Mouse (Mus musculus) myocyte (in vitro differentiated cells): ENCODE results near the gene Mlf2. TPM values are rescaled to one million over a fixed set of nuclear protein-coding genes. Genes with fewer than 3 reads are reported as not detected.

Experiments
- H3K27me3 ChIP-seq: one replicate; pipeline ENCODE4 v1.6.1; 2011; ENCODE audit not compliant: control insufficient read depth, insufficient read depth, insufficient read length
- H3K36me3 ChIP-seq: one replicate; pipeline ENCODE4 v1.6.1; 2011; ENCODE audit not compliant: control insufficient read depth, insufficient read depth
- H3K4me2 ChIP-seq: one replicate; pipeline ENCODE4 v1.6.1; 2011; ENCODE audit warnings: low read depth, control low read depth
- H3K4me3 ChIP-seq: one replicate; pipeline ENCODE4 v1.5.1; 2011; ENCODE audit warnings: mild to moderate bottlenecking, control low read depth, moderate library complexity
- H3K79me2 ChIP-seq: one replicate; pipeline ENCODE4 v1.6.1; 2011; ENCODE audit not compliant: control insufficient read depth, insufficient read depth
- H3ac ChIP-seq: one replicate; pipeline ENCODE4 v1.6.1; 2011; ENCODE audit not compliant: control insufficient read depth, insufficient read length
- CEBPB ChIP-seq: IDR thresholded peaks from 2 replicates; pipeline ENCODE4 v1.6.1; 2011; ENCODE audit warnings: mild to moderate bottlenecking, moderate library complexity; ENCODE audit not compliant: poor library complexity, insufficient read depth, severe bottlenecking
- E2F4 ChIP-seq: IDR thresholded peaks from one replicate; pipeline ENCODE4 v1.6.1; 2011; ENCODE audit warnings: mild to moderate bottlenecking, control low read depth, moderate library complexity; ENCODE audit not compliant: insufficient read depth
- MAX ChIP-seq: IDR thresholded peaks from one replicate; pipeline ENCODE4 v1.6.1; 2011; ENCODE audit warnings: low read depth, mild to moderate bottlenecking, control low read depth
- MYOD1 ChIP-seq, 3 experiments: IDR thresholded peaks; one replicate each; pipeline ENCODE4 v1.6.1; 2011; ENCODE audit warnings: control low read depth in 2 of 3, low read depth in 2 of 3, mild to moderate bottlenecking in 2 of 3, moderate library complexity in 1 of 3; ENCODE audit not compliant: insufficient read length in 2 of 3, control insufficient read depth in 1 of 3
- MYOG ChIP-seq, 3 experiments: IDR thresholded peaks; one replicate each; pipeline ENCODE4 v1.6.1; 2011; ENCODE audit warnings: control low read depth in 2 of 3, low read depth in 2 of 3, mild to moderate bottlenecking in 2 of 3; ENCODE audit not compliant: insufficient read length in 2 of 3, control insufficient read depth in 1 of 3, insufficient read depth in 1 of 3
- POLR2A ChIP-seq: IDR thresholded peaks from one replicate; pipeline ENCODE4 v1.6.1; 2011; ENCODE audit warnings: low read depth, mild to moderate bottlenecking, control low read depth, moderate library complexity; ENCODE audit not compliant: insufficient read length
- POLR2AphosphoS2 ChIP-seq: IDR thresholded peaks from one replicate; pipeline ENCODE4 v1.6.1; 2011; ENCODE audit warnings: low read depth, control low read depth; ENCODE audit not compliant: insufficient read length
- REST ChIP-seq: IDR thresholded peaks from one replicate; pipeline ENCODE4 v1.6.1; 2011; ENCODE audit warnings: mild to moderate bottlenecking, control low read depth, moderate library complexity; ENCODE audit not compliant: insufficient read depth, insufficient read length
- SRF ChIP-seq: IDR thresholded peaks from one replicate; pipeline ENCODE4 v1.6.1; 2011; ENCODE audit warnings: low read depth; ENCODE audit not compliant: control insufficient read depth, insufficient read length
- TCF12 ChIP-seq: IDR thresholded peaks from one replicate; pipeline ENCODE4 v1.6.1; 2011; ENCODE audit warnings: mild to moderate bottlenecking, control low read depth; ENCODE audit not compliant: poor library complexity, insufficient read depth, severe bottlenecking
- TCF3 ChIP-seq: IDR thresholded peaks from one replicate; pipeline ENCODE4 v1.6.1; 2011; ENCODE audit warnings: low read depth, control low read depth; ENCODE audit not compliant: insufficient read length
- USF1 ChIP-seq: IDR thresholded peaks from one replicate; pipeline ENCODE4 v1.6.1; 2011; ENCODE audit warnings: low read depth, mild to moderate bottlenecking, control low read depth, moderate library complexity
- polyA plus RNA-seq: library from polyadenylated mRNA; unstranded; fragments of >200 nt; fragmentation: generic; extraction: Trizol; gene quantifications from one replicate; pipeline ENCODE4 v1.2.1, GENCODE M21; 2012; ENCODE audit warnings: missing spikeins

Gene Mlf2
- polyA plus RNA-seq, 1 experiment = 384 TPM

DNA sequence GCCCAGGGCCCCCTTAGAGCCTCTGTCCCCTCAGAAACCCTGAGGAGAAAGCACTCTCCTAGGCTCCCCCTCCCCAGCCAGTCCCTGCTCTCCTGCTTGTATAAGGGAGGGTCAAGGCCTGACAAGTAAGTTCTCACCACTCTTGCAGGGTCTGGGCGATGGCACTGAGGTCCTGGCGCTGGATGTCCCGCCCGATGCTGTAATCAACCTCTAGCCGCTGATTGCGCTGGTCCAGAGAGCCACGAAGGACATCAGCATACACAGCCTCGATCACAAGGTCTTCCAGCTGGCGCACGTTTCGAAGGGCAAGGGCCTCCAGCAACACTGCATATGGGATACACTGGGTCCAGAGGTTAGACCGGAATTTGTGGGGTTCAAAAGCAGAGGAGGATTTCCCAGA is 29.8 kb downstream of the Mlf2 start:
- no peaks in the 10 kb centered on the region for H3K27me3 ChIP-seq
- TF ChIP-seq MYOG (IDR thresholded peaks at IDR 0.05; ENCODE audit: control insufficient read depth in 1 of 3, insufficient read depth in 1 of 3, insufficient read length in 2 of 3, low read depth in 2 of 3) (no peak), TCF3 (no peak), TCF12 (no peak), SRF (no peak), REST (no peak), E2F4 (no peak), MAX (no peak), POLR2AphosphoS2 (peak; percentile 26)
- no peak overlapping the region for H3K4me3 ChIP-seq
- peaks cover 11% of the 10 kb centered on the region for H3K79me2 ChIP-seq
- H3K36me3 ChIP-seq = peaks cover 25% of the 10 kb centered on the region
- no peak overlapping the region for H3ac ChIP-seq
- H3K4me2 ChIP-seq = no peak overlapping the region

DNA sequence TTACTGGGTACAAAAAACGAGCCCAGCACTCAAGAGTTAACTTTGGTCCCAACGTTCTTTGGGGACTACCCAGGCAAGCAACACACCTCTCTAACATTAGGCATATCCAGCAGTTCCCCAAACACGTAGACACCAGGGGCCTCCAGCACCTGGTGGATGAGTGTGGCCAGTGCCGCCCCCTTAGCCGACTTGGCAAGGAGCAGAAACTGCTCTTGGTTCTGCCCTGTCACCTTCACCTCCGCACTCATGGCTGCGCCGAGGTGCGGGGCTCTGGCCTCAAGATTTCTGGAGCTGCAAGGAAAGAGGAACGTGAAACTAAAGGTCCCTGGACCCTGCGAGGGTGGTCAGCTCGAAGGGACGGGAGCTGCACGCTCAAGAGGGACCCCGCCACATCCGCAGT is 33.5 kb downstream of the Mlf2 start:
- no peaks in the 10 kb centered on the region for H3K27me3 ChIP-seq
- H3K79me2 ChIP-seq = peaks cover 18% of the 10 kb centered on the region
- peak overlapping the region; percentile 75 for H3K4me3 ChIP-seq
- TF ChIP-seq MYOG (IDR thresholded peaks at IDR 0.05; ENCODE audit: control insufficient read depth in 1 of 3, insufficient read depth in 1 of 3, insufficient read length in 2 of 3, low read depth in 2 of 3) = no peak
- no peak for TF ChIP-seq E2F4
- TF ChIP-seq CEBPB = no peak
- TF ChIP-seq TCF12 = no peak
- no peak for TF ChIP-seq REST
- no peak for TF ChIP-seq MAX
- TF ChIP-seq TCF3 = no peak
- no peak for TF ChIP-seq POLR2A
- no peak for TF ChIP-seq MYOD1 (IDR thresholded peaks at IDR 0.05; ENCODE audit: control insufficient read depth in 1 of 3, insufficient read length in 2 of 3, low read depth in 2 of 3)
- peak overlapping the region; percentile 99 for H3K4me2 ChIP-seq
- peaks cover 10% of the 10 kb centered on the region for H3K36me3 ChIP-seq
- H3ac ChIP-seq = peak overlapping the region; percentile 32

DNA sequence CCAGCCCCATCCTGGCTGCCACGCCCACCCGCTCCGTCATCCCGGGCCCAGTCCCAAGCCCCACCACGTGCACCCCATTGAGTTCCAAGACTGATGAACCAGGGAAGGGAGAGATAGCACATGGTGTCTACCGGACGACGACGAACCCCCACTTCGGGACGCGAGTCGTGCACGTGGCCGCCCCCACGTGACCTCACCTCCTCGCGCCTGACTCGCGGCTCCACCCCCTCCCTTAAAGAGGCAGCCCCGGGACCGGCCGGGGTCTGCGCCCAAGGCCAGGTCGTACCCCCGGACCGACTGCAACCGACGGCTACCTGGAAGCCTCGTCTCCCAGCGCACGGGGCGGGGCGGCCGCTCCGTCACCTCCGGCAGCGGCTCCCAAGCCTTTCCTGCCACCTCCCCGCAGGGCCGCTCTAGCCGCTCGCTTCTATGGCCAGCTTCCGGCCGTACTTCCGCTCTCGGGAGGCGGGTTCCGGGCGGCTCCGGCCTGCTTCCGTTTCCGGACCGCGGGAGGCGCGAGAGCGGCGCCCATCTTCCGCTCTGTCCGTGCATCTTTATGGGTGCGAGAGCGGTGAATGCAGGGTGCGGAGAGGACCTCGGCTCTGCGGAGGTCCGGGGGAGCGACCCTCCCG is 34.0 kb downstream of the Mlf2 start, which contains the start of gene Cops7a:
Gene Cops7a (minus strand): TSS at position 451 of the 632 bp plus-strand sequence.
- H3K36me3 ChIP-seq = peaks cover 4% of the 10 kb centered on the region
- TF ChIP-seq E2F4 (peak; percentile 25), CEBPB (no peak), MYOD1 (IDR thresholded peaks at IDR 0.05; ENCODE audit: control insufficient read depth in 1 of 3, insufficient read length in 2 of 3, low read depth in 2 of 3) (peak in 1 of 3 experiments; percentile 20), MYOG (IDR thresholded peaks at IDR 0.05; ENCODE audit: control insufficient read depth in 1 of 3, insufficient read depth in 1 of 3, insufficient read length in 2 of 3, low read depth in 2 of 3) (no peak), SRF (peak; percentile 69), REST (no peak), USF1 (peak; percentile 93), POLR2AphosphoS2 (peak; percentile 80), MAX (peak; percentile 95), POLR2A (peak; percentile 78), TCF3 (peak; percentile 0)
- H3K4me3 ChIP-seq = peak within 1 kb of the TSS; percentile 75
- peaks cover 18% of the 10 kb centered on the region for H3K79me2 ChIP-seq
- peak within 1 kb of the TSS; percentile 32 for H3ac ChIP-seq
- H3K4me2 ChIP-seq = peak within 1 kb of the TSS; percentile 99
- no peaks in the 10 kb centered on the region for H3K27me3 ChIP-seq

DNA sequence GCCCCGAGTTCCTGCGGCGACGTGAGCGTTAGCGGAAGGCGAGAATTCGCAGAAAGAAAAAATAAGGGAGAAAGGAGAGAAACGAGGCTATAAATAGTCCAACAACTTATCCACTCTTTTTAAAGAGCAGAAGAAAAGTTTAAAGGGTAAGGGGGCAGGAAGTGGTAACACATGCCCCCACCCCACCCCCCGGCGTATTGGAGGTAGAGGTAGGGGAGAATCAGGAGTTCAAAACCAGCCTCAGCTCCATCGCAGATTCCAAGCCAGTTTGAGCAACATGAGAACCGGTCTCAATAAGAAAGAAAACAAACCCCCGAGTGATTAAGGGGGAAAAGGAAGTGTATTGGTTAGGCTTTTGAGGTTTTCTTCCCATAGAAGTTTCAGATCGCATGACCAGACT is 34.6 kb downstream of the Mlf2 start:
- Histone ChIP-seq H3K36me3 (peaks cover 4% of the 10 kb centered on the region), H3ac (peak overlapping the region; percentile 32), H3K4me3 (peak overlapping the region; percentile 75), H3K4me2 (peak overlapping the region; percentile 75), H3K79me2 (peaks cover 18% of the 10 kb centered on the region), H3K27me3 (no peaks in the 10 kb centered on the region)
- TF ChIP-seq TCF12 (no peak), SRF (no peak), MYOG (IDR thresholded peaks at IDR 0.05; ENCODE audit: control insufficient read depth in 1 of 3, insufficient read depth in 1 of 3, insufficient read length in 2 of 3, low read depth in 2 of 3) (no peak), TCF3 (no peak)

DNA sequence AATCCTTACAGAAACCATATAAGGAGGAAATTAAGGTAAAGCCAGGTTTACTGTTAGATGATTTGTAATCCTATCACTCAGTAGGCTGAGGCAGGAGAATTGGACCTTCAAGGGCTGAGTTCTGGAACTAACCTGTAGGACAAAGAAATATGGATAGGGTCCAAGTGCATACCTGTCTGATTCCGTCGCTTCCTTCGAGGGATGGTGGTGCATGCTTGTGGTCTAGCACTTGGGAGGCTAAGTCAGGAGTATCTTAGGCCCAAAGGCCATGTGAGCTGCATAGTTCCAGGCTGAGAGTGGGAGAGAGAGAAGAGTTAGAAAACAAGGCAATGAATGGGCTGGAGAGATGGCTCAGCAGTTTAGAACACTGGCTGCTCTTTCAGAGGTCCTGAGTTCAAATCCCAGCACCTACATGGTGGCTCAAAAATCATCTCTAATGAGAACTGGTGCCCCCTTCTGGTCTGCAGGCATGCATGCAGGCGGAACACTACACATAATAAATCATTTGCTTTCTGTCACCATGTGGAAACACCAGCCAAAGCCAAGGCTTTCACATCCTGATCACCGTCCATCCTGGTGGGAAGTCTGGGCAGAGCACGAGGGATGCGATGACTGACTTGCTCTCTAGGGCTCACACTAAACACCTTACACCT is 35.4 kb downstream of the Mlf2 start:
- TF ChIP-seq POLR2A = peak; percentile 8
- TF ChIP-seq CEBPB = no peak
- TF ChIP-seq POLR2AphosphoS2 = peak; percentile 48
- Histone ChIP-seq H3K4me2 (peak overlapping the region; percentile 75), H3K27me3 (no peaks in the 10 kb centered on the region), H3ac (no peak overlapping the region), H3K79me2 (peaks cover 18% of the 10 kb centered on the region), H3K36me3 (peaks cover 1% of the 10 kb centered on the region), H3K4me3 (peak overlapping the region; percentile 75)
